Mouse (Mus musculus) kidney, adult 2 months (tissue): ENCODE measurements around the gene Ap2m1. TPM values are rescaled to one million over a fixed set of nuclear protein-coding genes. Genes with fewer than 3 reads are reported as not detected.
A peak's percentile ranks its signal among the peaks of the same experiment; 100 is the strongest.

Source experiments
- DNase-seq: peaks from one replicate; pipeline ENCODE4 v3.0.0; 2021
- H3K27ac ChIP-seq: fragments of 200-500 bp; 2 replicates; pipeline ENCODE4 v1.5.1; 2012; ENCODE audit warnings: low read depth, low read length, control low read depth, inconsistent platforms; ENCODE audit not compliant: insufficient read depth
- H3K27me3 ChIP-seq: fragments of 200-500 bp; replicated peaks from 2 replicates; pipeline ENCODE4 v1.6.1; 2012; ENCODE audit warnings: mild to moderate bottlenecking, moderate library complexity, low read length, inconsistent platforms; ENCODE audit not compliant: control insufficient read depth, insufficient read depth
- H3K36me3 ChIP-seq: fragments of 200-500 bp; 2 replicates; pipeline ENCODE4 v1.6.1; 2012; ENCODE audit warnings: mild to moderate bottlenecking, moderate library complexity, low read length, inconsistent platforms; ENCODE audit not compliant: control insufficient read depth, insufficient read depth
- H3K4me1 ChIP-seq: fragments of 200-500 bp; 2 replicates; pipeline ENCODE4 v1.6.1; 2011; ENCODE audit warnings: low read length; ENCODE audit not compliant: control insufficient read depth, insufficient read depth
- H3K4me3 ChIP-seq: fragments of 200-500 bp; 2 replicates; pipeline ENCODE4 v1.5.1; 2011; ENCODE audit warnings: mild to moderate bottlenecking, low read depth, low read length, control low read depth; ENCODE audit not compliant: insufficient read depth
- CTCF ChIP-seq: fragments of 200-500 bp; conservative IDR thresholded peaks from 2 replicates; pipeline ENCODE4 v1.5.1; 2011; ENCODE audit warnings: low read depth, mild to moderate bottlenecking, control low read depth, low read length, moderate library complexity, mixed read lengths; ENCODE audit not compliant: insufficient read depth, insufficient read length
- POLR2A ChIP-seq: fragments of 200-500 bp; IDR thresholded peaks from one replicate; pipeline ENCODE4 v1.6.1; 2011; ENCODE audit warnings: low read depth, low read length, control low read depth
- WGBS: fragments of 180-500 bp; shearing (Covaris S2); methylation state at CpG from one replicate; pipeline ENCODE4 v1.1.7; 2018; 5-methylcytosine and 5-hydroxymethylcytosine counted together
- polyA plus RNA-seq: library from polyadenylated mRNA; depleted of rRNA; stranded (reverse); fragments of >200 nt; gene quantifications from 2 replicates; pipeline ENCODE4 v1.2.3, GENCODE M21; 2012

Gene Ap2m1
- polyA plus RNA-seq, 1 experiment, result 639 TPM

DNA sequence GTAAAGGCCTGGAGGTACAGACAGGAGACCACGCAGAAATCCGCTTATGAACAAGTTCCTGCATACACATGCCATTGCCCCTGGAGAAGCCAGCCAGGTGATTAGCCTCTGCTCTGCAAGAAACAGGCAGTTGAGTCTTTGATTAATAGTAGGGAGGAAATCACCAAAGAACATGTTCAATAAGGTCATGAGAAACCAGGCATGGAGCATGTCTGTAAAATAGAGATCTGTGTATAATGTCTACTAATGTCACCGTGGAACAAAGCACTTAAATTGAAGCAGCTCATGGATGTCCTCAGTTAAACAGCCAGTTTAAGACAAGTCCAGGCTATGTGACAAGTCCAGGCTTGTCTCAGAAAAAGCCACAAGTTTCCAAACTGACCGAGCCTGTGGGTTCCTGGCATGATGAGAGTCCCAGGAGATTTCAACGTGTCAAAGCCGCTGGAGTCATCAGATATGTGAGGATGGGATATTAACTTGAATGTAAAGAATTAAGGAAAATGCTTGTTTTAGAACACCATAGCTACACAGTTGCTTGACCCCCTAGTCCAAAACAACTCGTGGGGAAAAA is 23.9 kb upstream of the Ap2m1 start:
- WGBS, result 88% methylated on average over 7 of the region's 7 CpGs
- Histone ChIP-seq H3K27ac (no peak overlapping the region), H3K27me3 (no peaks in the 10 kb centered on the region), H3K36me3 (no peaks in the 10 kb centered on the region; the same call in 1 of the 2 replicates), H3K4me3 (no peak overlapping the region), H3K4me1 (no peaks in the 10 kb centered on the region; the same call in 1 of the 2 replicates)
- no peak for TF ChIP-seq POLR2A
- no peak for TF ChIP-seq CTCF
- DNase-seq, result no peak

DNA sequence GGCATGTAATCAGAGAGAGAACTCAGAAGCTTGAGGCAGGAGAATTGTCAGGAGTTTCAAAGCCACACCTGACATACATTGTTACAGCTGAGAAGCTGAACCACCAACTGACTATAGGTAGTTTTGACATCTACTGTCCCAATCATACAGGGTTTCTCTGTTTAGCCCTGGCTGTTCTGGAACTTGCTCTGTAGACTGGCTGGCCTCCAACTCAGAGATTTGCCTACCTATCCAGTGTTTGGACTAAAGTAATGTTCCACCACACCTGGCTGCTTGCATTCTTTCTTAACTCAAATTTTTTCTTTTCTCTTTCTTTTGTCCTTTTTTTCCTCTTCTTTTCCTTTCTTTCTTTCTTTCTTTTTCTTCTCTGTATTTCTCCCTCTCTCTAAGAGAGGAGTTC is 19.2 kb upstream of the Ap2m1 start:
- H3K27ac ChIP-seq, result peak overlapping the region; percentile 75
- peak overlapping the region; percentile 82 for H3K4me3 ChIP-seq
- TF ChIP-seq CTCF (no peak), POLR2A (no peak)

DNA sequence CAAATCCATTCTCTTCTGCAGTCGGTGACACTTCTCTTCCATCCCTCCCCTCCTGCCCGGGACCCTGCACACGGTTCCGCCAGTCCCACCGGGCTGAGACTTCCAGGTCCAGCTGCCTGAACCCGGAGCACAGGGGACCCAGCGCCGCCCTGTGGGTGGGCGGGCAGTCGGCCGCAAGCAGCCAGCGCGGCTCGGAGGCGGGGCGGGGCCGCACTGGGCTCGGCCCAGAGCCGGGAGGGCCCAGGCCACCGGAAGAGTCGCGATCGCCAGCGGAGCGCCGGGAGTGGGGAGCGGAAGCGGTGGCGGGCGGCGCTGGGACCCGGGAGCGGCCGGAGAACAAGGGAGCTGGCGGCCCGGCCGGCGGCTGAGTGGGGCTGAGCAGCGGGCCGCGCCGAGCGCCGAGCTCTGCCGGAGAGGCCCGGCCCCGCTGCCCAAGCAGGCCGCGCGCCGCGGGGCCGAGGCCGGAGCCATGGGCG is 18.5 kb upstream of the Ap2m1 start, which contains the start of gene Dvl3:
Gene Dvl3 (plus strand): TSS at position 257 of the 476 bp plus-strand sequence.
- TF ChIP-seq POLR2A (peak; percentile 47), CTCF (0 out of 2 replicates have a peak, but pooled peaks have one; percentile 26)
- 1% methylated on average over 54 of the region's 55 CpGs for WGBS
- Histone ChIP-seq H3K27ac (peak within 1 kb of the TSS; percentile 91), H3K36me3 (no peaks in the 10 kb centered on the region), H3K4me3 (peak within 1 kb of the TSS; percentile 97), H3K27me3 (no peaks in the 10 kb centered on the region), H3K4me1 (peaks cover 7% of the 10 kb centered on the region; the same call in 1 of the 2 replicates)
- DNase-seq, result peak; percentile 96

More for the DNA sequence above, 19.2 kb upstream of the Ap2m1 start:
- Histone ChIP-seq H3K4me1 (peaks cover 4% of the 10 kb centered on the region; the same call in 1 of the 2 replicates), H3K27me3 (no peaks in the 10 kb centered on the region), H3K36me3 (no peaks in the 10 kb centered on the region)
- peak; percentile 59 for DNase-seq

DNA sequence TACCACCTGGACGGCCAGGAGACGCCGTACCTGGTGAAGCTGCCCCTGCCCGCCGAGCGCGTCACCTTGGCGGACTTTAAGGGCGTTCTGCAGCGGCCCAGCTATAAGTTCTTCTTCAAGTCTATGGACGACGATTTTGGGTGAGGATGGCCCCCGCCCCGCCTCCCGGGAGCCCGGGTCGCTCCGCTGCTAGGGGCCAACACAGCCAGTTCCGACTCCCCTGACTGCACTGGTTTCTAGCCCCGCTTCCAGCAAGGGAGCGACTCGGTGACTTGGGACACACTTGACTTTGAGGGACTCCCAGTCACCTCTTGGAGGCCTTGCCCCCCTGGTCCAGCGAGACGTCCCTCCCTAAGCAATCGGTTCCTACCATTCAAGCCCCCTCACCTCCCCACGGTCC is 18.1 kb upstream of the Ap2m1 start:
- peaks cover 12% of the 10 kb centered on the region; the same call in 1 of the 2 replicates for H3K4me1 ChIP-seq
- peak overlapping the region; percentile 97 for H3K4me3 ChIP-seq
- WGBS, result under 1% methylated on average over 26 of the region's 26 CpGs
- H3K27me3 ChIP-seq, result no peaks in the 10 kb centered on the region
- H3K27ac ChIP-seq, result peak overlapping the region; percentile 91
- H3K36me3 ChIP-seq, result no peaks in the 10 kb centered on the region
- no peak for TF ChIP-seq POLR2A
- no peak for DNase-seq

DNA sequence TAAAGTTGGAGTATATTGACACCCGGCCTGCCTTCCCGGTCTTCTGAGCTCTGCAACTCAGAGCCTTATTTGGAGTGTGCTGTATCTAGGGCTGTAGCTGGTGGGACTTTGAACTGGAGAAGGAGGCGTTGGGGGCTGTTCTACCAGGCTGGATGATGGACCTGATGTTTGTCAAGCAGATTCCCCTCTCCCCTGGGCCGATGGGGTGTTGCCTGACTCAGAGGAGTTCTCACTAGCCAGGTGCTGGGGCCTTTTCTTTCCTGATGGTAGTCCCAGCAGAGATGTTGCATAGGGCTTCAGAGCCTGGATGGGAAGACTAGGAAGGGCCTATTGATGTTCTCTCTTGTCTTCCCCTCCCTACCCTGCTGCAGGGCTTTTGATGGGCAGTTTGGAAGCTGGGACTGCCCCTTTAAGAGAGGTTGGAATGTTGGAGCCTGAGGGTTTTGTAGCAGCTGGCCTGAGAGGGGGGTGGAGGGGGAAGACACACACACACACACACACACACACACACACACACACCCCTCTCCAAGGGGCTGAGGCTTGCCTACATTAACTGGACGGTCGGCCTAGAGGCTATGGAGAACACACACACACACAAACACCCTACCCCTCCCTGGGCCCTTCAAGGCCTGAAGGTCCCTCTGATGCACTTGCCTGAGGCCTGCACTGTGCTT is 17.4 kb upstream of the Ap2m1 start:
- Histone ChIP-seq H3K4me3 (peak overlapping the region; percentile 97), H3K4me1 (peaks cover 12% of the 10 kb centered on the region; the same call in 1 of the 2 replicates), H3K36me3 (no peaks in the 10 kb centered on the region), H3K27me3 (no peaks in the 10 kb centered on the region), H3K27ac (peak overlapping the region; percentile 91)
- TF ChIP-seq CTCF (no peak), POLR2A (no peak)
- under 1% methylated on average over 6 of the region's 6 CpGs for WGBS
- DNase-seq, result peak; percentile 54

DNA sequence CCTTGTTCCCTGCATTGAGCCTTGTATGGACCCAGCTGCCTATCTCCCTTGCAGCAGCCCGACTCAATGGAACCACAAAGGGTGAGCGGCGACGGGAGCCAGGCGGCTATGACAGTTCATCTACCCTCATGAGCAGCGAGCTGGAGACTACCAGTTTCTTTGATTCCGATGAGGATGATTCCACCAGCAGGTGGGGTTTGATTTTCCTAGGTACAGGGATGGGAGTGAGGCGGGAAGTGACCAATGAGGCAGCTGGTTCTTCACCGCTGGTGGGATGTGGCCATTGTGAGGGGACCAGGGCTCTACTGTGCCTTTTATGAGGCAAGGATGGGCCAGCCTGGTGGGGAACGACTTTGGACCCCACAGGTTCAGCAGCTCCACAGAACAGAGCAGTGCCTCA is 11.4 kb upstream of the Ap2m1 start:
- H3K4me3 ChIP-seq, result no peak overlapping the region
- TF ChIP-seq POLR2A (no peak), CTCF (no peak)
- peaks cover 2% of the 10 kb centered on the region for H3K36me3 ChIP-seq
- H3K27ac ChIP-seq, result no peak overlapping the region
- H3K4me1 ChIP-seq, result peaks cover 8% of the 10 kb centered on the region; the same call in 1 of the 2 replicates
- H3K27me3 ChIP-seq, result no peaks in the 10 kb centered on the region
- no peak for DNase-seq
- WGBS, result 88% methylated on average over 10 of the region's 10 CpGs

DNA sequence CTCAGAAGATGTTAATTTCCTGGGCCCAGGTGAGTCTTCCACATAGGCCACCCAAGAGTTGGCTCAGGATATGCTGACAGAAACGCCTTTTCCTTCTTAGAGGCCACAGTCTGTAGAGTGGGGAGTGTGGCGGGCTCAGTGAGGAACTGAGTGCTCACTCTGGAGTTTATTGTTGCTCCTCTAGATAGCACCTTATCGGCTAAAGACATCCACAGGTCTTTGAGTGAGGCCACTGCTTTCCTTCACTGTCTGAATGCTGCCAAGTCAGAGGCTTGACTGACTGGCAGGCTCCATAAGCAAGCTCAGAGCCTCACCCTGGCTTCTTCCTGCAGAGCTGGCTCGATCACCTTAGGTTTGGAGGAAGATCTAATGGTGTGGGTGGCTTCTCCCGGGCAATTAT is 6.5 kb upstream of the Ap2m1 start:
- TF ChIP-seq CTCF (no peak), POLR2A (no peak)
- peaks cover 2% of the 10 kb centered on the region for H3K36me3 ChIP-seq
- no peaks in the 10 kb centered on the region for H3K4me1 ChIP-seq
- no peaks in the 10 kb centered on the region for H3K27me3 ChIP-seq
- WGBS, result 92% methylated on average over 5 of the region's 5 CpGs
- H3K27ac ChIP-seq, result no peak overlapping the region
- no peak overlapping the region for H3K4me3 ChIP-seq
- DNase-seq, result no peak
